Mouse (Mus musculus): ENCODE results near the gene Ift52.

The Ift52 gene

GRCm38 (mm10) chr2:163075234-163075633, 58.1 kb downstream of the Ift52 start:
- no peak for DNase-seq (ENCODE audit: low read depth)

DNA sequence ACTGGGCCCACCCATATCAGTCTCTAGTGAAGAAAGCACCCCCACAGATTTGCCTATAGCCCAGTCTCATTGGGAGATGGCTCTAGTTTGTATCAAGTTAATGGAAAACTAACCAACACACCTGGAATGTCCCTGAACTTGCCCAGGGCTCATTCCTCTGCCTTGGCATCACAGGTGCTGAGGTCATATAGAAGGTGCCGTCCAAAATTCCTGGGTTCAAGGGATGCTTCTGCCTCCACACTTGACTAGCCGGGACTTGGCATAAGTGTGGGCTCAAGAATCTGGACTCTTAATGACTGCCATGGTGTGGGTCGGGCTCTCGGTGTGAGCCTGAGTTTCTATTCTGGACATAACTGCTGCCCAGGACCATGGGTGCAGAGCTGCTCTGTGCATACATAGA, 61.9 kb downstream of the Ift52 start:
- no peak for DNase-seq (ENCODE audit: low read depth)

DNA sequence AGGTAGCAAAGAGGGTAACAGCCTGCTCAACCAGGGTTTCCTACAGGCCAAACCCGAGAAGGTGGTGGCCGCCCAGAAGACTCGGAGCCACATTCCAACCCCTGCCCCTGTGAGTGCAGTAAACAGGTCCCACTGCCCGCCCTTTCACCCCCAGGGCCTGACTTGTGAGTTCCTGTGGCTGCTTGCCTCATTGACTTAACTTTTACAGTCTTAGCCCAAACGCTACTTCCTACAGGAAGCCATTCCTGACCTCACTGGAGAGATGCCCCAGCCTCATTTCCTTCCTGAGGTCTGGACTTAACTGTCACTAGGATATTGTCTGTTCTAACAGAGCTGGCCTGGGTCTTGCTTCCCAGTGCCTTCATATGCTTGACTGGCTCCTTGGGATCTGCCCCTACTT, 65.4 kb downstream of the Ift52 start:
- DNase-seq (ENCODE audit: low read depth): no peak

DNA sequence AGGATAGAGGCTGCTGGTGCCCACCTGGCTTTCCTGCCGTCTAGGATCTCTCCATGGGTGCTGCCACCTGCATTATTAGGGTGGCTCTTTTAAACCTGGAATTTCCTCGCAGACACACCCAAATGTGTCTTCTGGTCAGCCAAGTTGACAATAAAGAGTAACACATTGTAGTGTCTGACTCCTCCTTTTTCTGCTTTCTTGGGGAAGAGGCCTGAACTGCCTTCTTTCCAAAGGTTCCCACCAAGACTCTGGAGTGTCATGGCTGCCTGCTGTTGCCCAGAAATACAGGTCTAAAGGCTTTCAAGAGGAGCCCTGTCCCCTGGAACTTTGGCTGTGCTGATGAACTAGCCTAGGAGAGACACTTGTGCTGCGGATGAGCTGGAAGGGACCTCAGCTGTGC, 67.4 kb downstream of the Ift52 start:
- no peak for DNase-seq (ENCODE audit: low read depth)

DNA sequence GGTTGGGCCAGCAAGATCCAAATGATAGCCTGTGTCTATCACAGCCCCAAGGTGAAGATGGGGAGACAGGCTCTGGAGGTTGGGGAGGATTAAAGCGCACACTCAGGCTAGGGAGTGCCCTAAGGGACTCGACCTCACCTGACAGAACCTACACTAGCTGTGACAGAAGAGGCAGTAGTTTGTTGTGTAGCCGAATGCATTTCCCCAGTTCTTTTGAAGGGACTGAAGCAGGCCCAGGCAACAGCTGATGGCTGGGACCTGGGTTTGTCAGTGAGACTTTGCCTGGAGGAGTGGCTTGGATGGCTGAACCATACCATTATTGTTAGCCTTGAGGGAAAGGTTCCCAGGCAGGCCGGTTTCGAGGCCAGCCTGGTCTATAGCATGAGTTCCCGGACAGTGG, 67.9 kb downstream of the Ift52 start:
- no peak for DNase-seq (ENCODE audit: low read depth)

DNA sequence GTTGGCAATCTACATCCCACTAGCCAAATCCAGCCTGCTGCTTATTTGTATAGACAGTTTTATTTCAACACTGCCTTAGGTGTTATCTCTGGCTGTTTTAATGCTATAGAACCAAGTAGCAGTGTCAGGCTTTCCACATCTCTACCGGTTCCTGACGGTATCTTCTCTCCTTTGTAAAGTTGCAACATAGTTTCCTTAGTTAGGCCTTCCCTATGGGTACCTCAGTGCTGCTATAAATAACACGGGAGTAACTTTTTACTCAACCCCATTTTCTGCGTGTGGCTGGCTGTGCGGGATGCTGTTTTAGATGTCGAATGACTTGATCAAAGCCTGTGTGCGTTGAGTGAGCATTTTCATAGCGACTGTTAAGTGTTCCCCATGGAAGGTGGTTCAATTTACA, 69.4 kb downstream of the Ift52 start:
- no peak for DNase-seq (ENCODE audit: low read depth)

GRCm38 (mm10) chr2:163087728-163088127, 70.6 kb downstream of the Ift52 start, which contains the start of gene Gtsf1l:
Gtsf1l (minus strand) TSS chr2:163087855.
- DNase-seq (ENCODE audit: low read depth): no peak

DNA sequence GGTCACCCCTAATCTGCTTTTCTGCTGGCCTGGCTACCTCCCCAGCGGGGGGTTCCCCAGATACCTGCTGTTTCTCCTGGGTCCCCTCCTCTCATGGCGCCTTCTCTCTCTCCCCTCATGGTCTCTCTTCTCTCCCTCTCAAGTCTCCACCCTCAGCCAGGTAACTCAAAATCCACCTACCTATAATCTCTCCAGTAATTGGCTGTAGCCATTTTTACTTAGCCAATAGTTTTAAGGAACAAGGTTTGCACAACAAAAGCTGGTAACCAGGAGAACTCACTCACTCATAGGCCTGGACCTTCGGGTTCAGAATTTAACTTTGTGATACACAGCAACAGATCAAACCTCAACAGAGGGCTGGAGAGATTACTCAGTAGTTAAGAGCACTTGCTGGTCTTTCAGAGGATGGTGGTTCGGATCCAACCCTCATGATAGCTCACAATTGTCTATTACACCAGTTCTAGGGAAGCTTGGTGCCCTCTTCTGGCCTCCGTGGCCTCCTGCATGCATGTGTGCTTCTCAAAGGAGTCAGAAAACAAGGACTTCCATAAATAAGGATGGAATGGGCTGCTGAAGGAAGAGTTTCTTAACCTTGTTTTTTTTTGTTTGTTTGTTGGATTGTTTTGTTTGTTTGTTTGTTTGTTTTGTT, 72.4 kb downstream of the Ift52 start:
- DNase-seq (ENCODE audit: low read depth): peak; percentile 52

DNA sequence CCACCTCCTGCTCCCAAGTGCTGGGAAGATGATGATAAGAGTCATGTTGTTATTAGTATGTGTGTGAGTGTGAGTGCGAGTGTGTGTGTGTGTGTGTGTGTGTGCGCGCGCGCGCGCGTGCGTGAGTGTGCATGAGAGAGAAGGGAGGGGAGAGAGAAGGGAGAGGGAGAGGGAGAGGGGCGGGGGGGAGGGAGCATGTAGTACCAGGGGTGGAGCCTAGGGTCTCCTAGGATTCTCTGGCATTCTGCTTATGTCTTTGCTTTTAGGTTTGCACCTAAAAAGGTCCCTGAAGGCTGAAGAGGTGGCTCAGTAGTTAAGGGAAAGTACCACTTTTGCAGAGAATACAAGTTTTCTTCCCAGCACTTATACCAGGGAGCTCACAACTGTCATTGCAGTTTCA, 77.8 kb downstream of the Ift52 start:
- no peak for DNase-seq (ENCODE audit: low read depth)
